Mouse (Mus musculus) cerebellum, adult 2 months (tissue): ENCODE data around the gene Afdn. TPM values are rescaled to one million over a fixed set of nuclear protein-coding genes. Genes with fewer than 3 reads are reported as not detected.

Experiments
- DNase-seq, 2 experiments: peaks; one replicate each; pipeline ENCODE4 v3.0.0; 2021
- H3K27ac ChIP-seq: fragments of 200-500 bp; 2 replicates; pipeline ENCODE4 v1.5.1; 2012; ENCODE audit warnings: low read length, control low read depth, inconsistent platforms; ENCODE audit not compliant: insufficient read depth
- H3K27me3 ChIP-seq: fragments of 200-500 bp; 2 replicates; pipeline ENCODE4 v1.6.1; 2012; ENCODE audit warnings: inconsistent platforms, mild to moderate bottlenecking, low read length, moderate library complexity; ENCODE audit not compliant: control insufficient read depth, insufficient read depth
- H3K4me1 ChIP-seq: fragments of 200-500 bp; 2 replicates; pipeline ENCODE4 v1.6.1; 2011; ENCODE audit warnings: low read length; ENCODE audit not compliant: control insufficient read depth, insufficient read depth
- H3K4me3 ChIP-seq: fragments of 200-500 bp; replicated peaks from 2 replicates; pipeline ENCODE3; 2011; ENCODE audit warnings: mild to moderate bottlenecking, low read depth, low read length, control low read depth; ENCODE audit not compliant: insufficient read depth
- CTCF ChIP-seq: fragments of 200-500 bp; IDR thresholded peaks from 2 replicates; pipeline ENCODE4 v1.5.1; 2011; ENCODE audit warnings: low read depth, mild to moderate bottlenecking, control low read depth, low read length, moderate library complexity, borderline replicate concordance; ENCODE audit not compliant: insufficient read depth
- POLR2A ChIP-seq: fragments of 200-500 bp; IDR thresholded peaks from 2 replicates; pipeline ENCODE4 v1.6.1; 2011; ENCODE audit warnings: low read length, control low read depth, borderline replicate concordance; ENCODE audit not compliant: insufficient read depth
- WGBS: fragments of 180-500 bp; shearing (Covaris S2); methylation state at CpG from one replicate; pipeline ENCODE4 v1.1.7; 2018; 5-methylcytosine and 5-hydroxymethylcytosine counted together
- polyA plus RNA-seq: library from polyadenylated mRNA; depleted of rRNA; stranded (reverse); fragments of >200 nt; gene quantifications from 2 replicates; pipeline ENCODE4 v1.2.3, GENCODE M21; 2012

Gene Afdn
- polyA plus RNA-seq, 1 experiment, result 85.5 TPM

GRCm38 (mm10) chr17:13717428-13717827, 42.9 kb upstream of the Afdn start:
- DNase-seq, result no peak
- Histone ChIP-seq H3K27ac (no peak overlapping the region), H3K27me3 (no peaks in the 10 kb centered on the region), H3K4me1 (no peaks in the 10 kb centered on the region), H3K4me3 (no peak overlapping the region)
- TF ChIP-seq CTCF (no peak), POLR2A (no peak)
- 61% methylated on average over 11 of the region's 11 CpGs for WGBS

GRCm38 (mm10) chr17:13720187-13720586, 40.2 kb upstream of the Afdn start:
- Histone ChIP-seq H3K27me3 (no peaks in the 10 kb centered on the region), H3K4me3 (no peak overlapping the region), H3K4me1 (no peaks in the 10 kb centered on the region), H3K27ac (no peak overlapping the region)
- WGBS, result 89% methylated on average over 5 of the region's 5 CpGs
- DNase-seq, result no peak
- TF ChIP-seq CTCF (no peak), POLR2A (no peak)

- DNase-seq, result no peak
- no peaks in the 10 kb centered on the region for H3K27me3 ChIP-seq
- H3K4me1 ChIP-seq, result no peaks in the 10 kb centered on the region
- 79% methylated on average over 2 of the region's 2 CpGs for WGBS
- H3K27ac ChIP-seq, result no peak overlapping the region
- no peak overlapping the region for H3K4me3 ChIP-seq
- TF ChIP-seq CTCF (no peak), POLR2A (no peak)
Measured at GRCm38 (mm10) chr17:13721372-13721771, 39.0 kb upstream of the Afdn start.

GRCm38 (mm10) chr17:13722434-13722833, 37.9 kb upstream of the Afdn start:
- Histone ChIP-seq H3K4me1 (no peaks in the 10 kb centered on the region), H3K4me3 (no peak overlapping the region), H3K27me3 (no peaks in the 10 kb centered on the region), H3K27ac (no peak overlapping the region)
- TF ChIP-seq POLR2A (no peak), CTCF (no peak)
- DNase-seq, result no peak
- 77% methylated on average over 2 of the region's 2 CpGs for WGBS

GRCm38 (mm10) chr17:13725004-13725550, 35.3 kb upstream of the Afdn start:
- WGBS, result 36% methylated on average over 4 of the region's 4 CpGs
- no peak for TF ChIP-seq CTCF

GRCm38 (mm10) chr17:13726832-13727355, 33.4 kb upstream of the Afdn start:
- H3K4me1 ChIP-seq, result peaks cover 7% of the 10 kb centered on the region
- no peak overlapping the region for H3K4me3 ChIP-seq
- no peak for TF ChIP-seq CTCF
- TF ChIP-seq POLR2A, result no peak
- DNase-seq, result no peak
- 97% methylated on average over 8 of the region's 8 CpGs for WGBS
- no peaks in the 10 kb centered on the region for H3K27me3 ChIP-seq
- H3K27ac ChIP-seq, result no peak overlapping the region

More at GRCm38 (mm10) chr17:13725004-13725550, 35.3 kb upstream of the Afdn start:
- Histone ChIP-seq H3K4me3 (no peak overlapping the region), H3K4me1 (no peaks in the 10 kb centered on the region), H3K27ac (no peak overlapping the region), H3K27me3 (no peaks in the 10 kb centered on the region)
- DNase-seq, result no peak

- H3K27ac ChIP-seq, result no peak overlapping the region
- WGBS, result 95% methylated on average over 6 of the region's 6 CpGs
- no peak overlapping the region for H3K4me3 ChIP-seq
- H3K27me3 ChIP-seq, result no peaks in the 10 kb centered on the region
- peaks cover 7% of the 10 kb centered on the region for H3K4me1 ChIP-seq
- TF ChIP-seq POLR2A (no peak), CTCF (no peak)
- no peak for DNase-seq
Measured at GRCm38 (mm10) chr17:13730980-13731726, 29.2 kb upstream of the Afdn start.

GRCm38 (mm10) chr17:13731727-13732112, 28.6 kb upstream of the Afdn start:
- DNase-seq, result no peak
- Histone ChIP-seq H3K4me1 (peaks cover 7% of the 10 kb centered on the region), H3K27ac (no peak overlapping the region), H3K27me3 (no peaks in the 10 kb centered on the region), H3K4me3 (no peak overlapping the region)
- TF ChIP-seq POLR2A (no peak), CTCF (no peak)
- WGBS, result 48% methylated on average over 4 of the region's 4 CpGs
